Comparison of ENCODE assay signal across 15 mouse cellular contexts in genomic region chr11:56013510-56014057, GRCm38 (mm10). TPM values are rescaled to one million over a fixed set of nuclear protein-coding genes. Genes with fewer than 3 reads are reported as not detected.
DNase-seq lines count a peak whose midpoint lies in the region; ATAC-seq and TF ChIP-seq lines count a peak whose summit lies in the region.
"Had no signal": no experiment of that assay in that cellular context is flagged by ENCODE, and none has a peak within 500 bp of the region (broad histone marks: within the 10 kb centered on the region; RNA-seq: fewer than 3 reads in every experiment).

No protein-coding gene starts in this region.

- no peaks in the 10 kb centered on the region for H3K36me3 ChIP-seq in kidney, postnatal 0 days (ENCODE audit: insufficient read depth, low read length)
- no peaks in the 10 kb centered on the region for H3K36me3 ChIP-seq in kidney, embryonic 15.5 days
- no peaks in the 10 kb centered on the region for H3K36me3 ChIP-seq in lung, embryonic 16.5 days (ENCODE audit: control insufficient read depth, insufficient read depth, low read length)
- H3K36me3 ChIP-seq: heart, embryonic 10.5 days; hindbrain, embryonic 10.5 days; limb, embryonic 13.5 days had no signal

- no peak for ATAC-seq in kidney, postnatal 0 days (replicated peaks; ENCODE audit: low FRiP score, low read depth)
- ATAC-seq in kidney, embryonic 15.5 days (replicated peaks; ENCODE audit: low FRiP score): no peak
- peak; percentile 92 for ATAC-seq in lung, embryonic 16.5 days (ENCODE audit: low read depth)

- H3K4me3 ChIP-seq in kidney, postnatal 0 days (replicated peaks; ENCODE audit: low read depth, low read length): no peak overlapping the region
- no peak overlapping the region for H3K4me3 ChIP-seq in kidney, embryonic 15.5 days (replicated peaks)
- H3K4me3 ChIP-seq in lung, embryonic 16.5 days (ENCODE audit: low read length): no peak overlapping the region
- H3K4me3 ChIP-seq: erythroblast, embryonic 14.5 days; heart, embryonic 10.5 days; hindbrain, embryonic 10.5 days; limb, embryonic 13.5 days had no signal

- no peaks in the 10 kb centered on the region for H3K27me3 ChIP-seq in kidney, postnatal 0 days (ENCODE audit: insufficient read depth, low read length)
- H3K27me3 ChIP-seq in kidney, embryonic 15.5 days: no peaks in the 10 kb centered on the region
- H3K27me3 ChIP-seq in lung, embryonic 16.5 days (ENCODE audit: control insufficient read depth, insufficient read depth, low read depth, low read length): no peaks in the 10 kb centered on the region
- H3K27me3 ChIP-seq: limb, embryonic 13.5 days had no signal

- peak; percentile 56 for TF ChIP-seq CTCF in kidney, postnatal 0 days (IDR thresholded peaks at IDR 0.05; ENCODE audit: low read depth)

- H3K4me2 ChIP-seq in kidney, postnatal 0 days (ENCODE audit: low read length): no peak overlapping the region
- H3K4me2 ChIP-seq in kidney, embryonic 15.5 days: no peak overlapping the region
- no peak overlapping the region for H3K4me2 ChIP-seq in lung, embryonic 16.5 days (ENCODE audit: low read depth, low read length)
- H3K4me2 ChIP-seq: limb, embryonic 13.5 days had no signal

- WGBS in kidney, postnatal 0 days: 36% methylated on average over 9 of the region's 9 CpGs
- WGBS in kidney, embryonic 15.5 days: 45% methylated on average over 9 of the region's 9 CpGs
- WGBS in lung, embryonic 16.5 days: 33% methylated on average over 9 of the region's 9 CpGs

- H3K27ac ChIP-seq in kidney, postnatal 0 days: no peak overlapping the region
- no peak overlapping the region for H3K27ac ChIP-seq in kidney, embryonic 15.5 days
- H3K27ac ChIP-seq in lung, embryonic 16.5 days (ENCODE audit: low read length): no peak overlapping the region
- H3K27ac ChIP-seq: heart, embryonic 10.5 days; hindbrain, embryonic 10.5 days; limb, embryonic 13.5 days had no signal

- intact Hi-C loops in left cerebral cortex, postnatal 4 days (cut with DNase I): loop anchor here (2.0 kb wide), 1 partner anchor 91 kb away; no protein-coding TSS in a partner anchor

- peak; percentile 56 to 62 for DNase-seq in cerebellum, postnatal 10 days
- no peak for DNase-seq in cerebellum, adult 8-10 months
- peak; percentile 40 for DNase-seq in kidney, postnatal 0 days (ENCODE audit: low spot score)
- DNase-seq in lung, adult 18-20 months: no peak
- DNase-seq in left cerebral cortex, postnatal 4 days: peak; percentile 12
- DNase-seq in ovary, adult 18-20 months (ENCODE audit: low spot score): no peak
- DNase-seq: thymus, postnatal 14 days had no signal

- H3K9ac ChIP-seq in kidney, postnatal 0 days (ENCODE audit: low read depth, low read length): no peak overlapping the region
- no peak overlapping the region for H3K9ac ChIP-seq in kidney, embryonic 15.5 days
- no peak overlapping the region for H3K9ac ChIP-seq in lung, embryonic 16.5 days (ENCODE audit: low read length)
- H3K9ac ChIP-seq: limb, embryonic 13.5 days had no signal

- no peaks in the 10 kb centered on the region for H3K9me3 ChIP-seq in kidney, postnatal 0 days (replicated peaks; ENCODE audit: low read length)
- H3K9me3 ChIP-seq in kidney, embryonic 15.5 days (replicated peaks): no peaks in the 10 kb centered on the region
- no peaks in the 10 kb centered on the region for H3K9me3 ChIP-seq in lung, embryonic 16.5 days (ENCODE audit: control insufficient read depth, low read length)
- H3K9me3 ChIP-seq: heart, embryonic 10.5 days; hindbrain, embryonic 10.5 days; limb, embryonic 13.5 days had no signal

- no peaks in the 10 kb centered on the region for H3K4me1 ChIP-seq in kidney, postnatal 0 days (replicated peaks; ENCODE audit: insufficient read depth, low read length)
- no peaks in the 10 kb centered on the region for H3K4me1 ChIP-seq in kidney, embryonic 15.5 days
- no peaks in the 10 kb centered on the region for H3K4me1 ChIP-seq in lung, embryonic 16.5 days (replicated peaks; ENCODE audit: control insufficient read depth, insufficient read depth, low read length)
- H3K4me1 ChIP-seq: heart, embryonic 10.5 days; hindbrain, embryonic 10.5 days; limb, embryonic 13.5 days had no signal

RNA-seq across cellular contexts. Expression of gene Nmur2, which starts 27.2 kb away (rescaled TPM):
- not detected in 2 replicates for polyA plus RNA-seq in kidney, postnatal 0 days (2015; fragmentation: Nextera tagmentation; extraction: Ambion mirVana)
- 0.08 TPM in 1 of 2 replicates, not detected in the other for polyA plus RNA-seq in kidney, embryonic 15.5 days (2015; fragmentation: Nextera tagmentation; extraction: Ambion mirVana)
- polyA plus RNA-seq in lung, embryonic 16.5 days (2015; fragmentation: Nextera tagmentation; extraction: Ambion mirVana): not detected in 2 replicates
- not detected for total RNA-seq in left cerebral cortex, postnatal 4 days (2021)
- total RNA-seq: megakaryocyte progenitor cell, adult 5-6 weeks had no signal
- polyA plus RNA-seq: erythroblast, embryonic 14.5 days; hindbrain, embryonic 10.5 days; kidney, embryonic 16.5 days had no signal

Comparison
In these comparisons a context has a peak if more than half of its experiments do, and no peak if none do; other contexts are left out.
1. DNase-seq: peak in cerebellum, postnatal 10 days (2 of 2), kidney, postnatal 0 days (single experiment) and left cerebral cortex, postnatal 4 days (single experiment); none in cerebellum, adult 8-10 months (single experiment), lung, adult 18-20 months (0 of 2) and ovary, adult 18-20 months (single experiment).